Mouse (Mus musculus): ENCODE data around the gene Ocel1. TPM values are rescaled to one million over a fixed set of nuclear protein-coding genes. Genes with fewer than 3 reads are reported as not detected.
"Not testable (repeated sequence)": the region's sequence is repeated elsewhere in the genome, so short reads cannot be mapped to it uniquely, and the experiment has no call there.

Gene Ocel1
- 18.7 and 20.7 TPM in 2 replicates for total RNA-seq (2021)
- long read RNA-seq, transcript Ocel1-201 (4 exons, 1,611 nt), result major isoform, 18 of 26 reads
- long read RNA-seq, partial matches to known transcripts, result 0 of 26 reads
- long read RNA-seq, other reads (novel, unspliced or antisense), result 6 of 26 reads

DNA sequence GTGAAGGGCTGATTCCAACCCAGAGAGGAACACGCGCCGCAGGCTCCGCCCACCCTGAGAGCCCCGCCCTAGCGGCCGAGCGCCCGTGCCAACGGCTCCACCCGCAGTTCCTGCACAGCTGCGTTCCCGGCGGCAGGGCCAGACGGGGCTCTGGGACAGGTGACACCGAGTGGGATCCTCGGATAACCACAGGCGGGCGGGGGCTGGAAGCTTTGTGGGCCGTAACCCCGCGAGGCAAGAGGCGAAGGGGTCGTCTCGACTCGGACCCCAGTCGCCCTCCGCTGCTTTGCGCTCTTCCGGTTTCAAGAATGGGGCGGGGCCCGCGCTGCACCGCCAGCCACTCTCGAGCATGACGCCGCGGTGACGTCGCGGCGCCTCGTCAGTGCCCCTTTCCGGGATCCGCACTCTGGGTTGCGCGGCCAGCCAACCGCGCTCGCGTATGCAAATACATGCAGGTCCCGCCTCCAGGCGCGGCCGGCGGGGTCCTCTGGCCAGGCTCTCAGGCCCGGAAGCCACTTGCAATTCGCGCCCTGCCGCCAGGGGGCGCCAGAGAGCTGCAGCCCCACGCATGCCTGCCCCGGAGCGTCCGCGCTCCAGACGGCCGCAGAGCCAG, at the start of gene Ocel1:
Ocel1 (plus strand) TSS at position 63 of the 613 bp plus-strand sequence.
- peak; percentile 98 for DNase-seq

DNA sequence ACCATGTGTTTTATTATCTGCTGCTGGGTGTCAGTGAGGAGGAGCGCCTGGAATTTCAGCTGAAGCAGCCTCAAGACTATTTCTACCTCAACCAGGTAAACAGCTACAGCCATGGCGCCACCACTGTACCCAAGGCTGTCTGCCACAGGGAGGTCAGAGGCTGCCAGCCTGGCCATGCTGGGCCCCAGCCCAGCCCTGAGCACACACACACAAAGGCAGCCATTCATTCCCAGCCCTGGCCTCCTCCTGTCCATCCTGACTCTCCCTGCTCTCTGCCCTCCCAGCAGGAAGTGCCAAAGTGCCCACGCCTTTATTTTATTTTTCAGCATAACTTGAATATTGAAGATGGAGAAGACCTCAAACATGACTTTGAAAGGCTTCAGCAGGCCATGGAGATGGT, 48.2 kb upstream of the Ocel1 start:
- DNase-seq, result no peak

GRCm38 (mm10) chr8:71324848-71325247, 46.2 kb upstream of the Ocel1 start:
- no peak for DNase-seq

DNA sequence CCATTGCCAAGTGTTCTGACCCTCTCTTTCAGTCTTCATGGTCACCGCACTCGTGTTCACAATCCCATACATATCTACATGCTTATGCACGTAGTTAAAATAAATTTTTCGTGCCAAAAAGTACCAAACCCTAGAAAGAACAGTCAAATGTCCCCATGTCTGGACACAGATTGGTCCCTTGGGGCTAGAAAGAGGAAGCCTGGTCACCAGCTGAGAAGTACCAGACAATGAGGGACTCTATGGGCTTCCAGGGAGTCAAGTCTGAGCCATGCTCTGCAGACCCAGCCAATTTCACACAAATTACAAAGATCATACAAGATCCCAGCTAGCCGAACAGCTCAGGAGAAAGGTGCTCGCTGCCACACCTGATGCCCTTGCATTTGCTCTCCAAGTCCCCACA, 33.3 kb upstream of the Ocel1 start:
- DNase-seq, result not testable (repeated sequence)

- DNase-seq, result peak; percentile 47
These were observed 30.5 kb upstream of the Ocel1 start for GRCm38 (mm10) chr8:71340625-71341024.

- no peak for DNase-seq
These were observed 24.5 kb upstream of the Ocel1 start for GRCm38 (mm10) chr8:71346581-71346980.

DNA sequence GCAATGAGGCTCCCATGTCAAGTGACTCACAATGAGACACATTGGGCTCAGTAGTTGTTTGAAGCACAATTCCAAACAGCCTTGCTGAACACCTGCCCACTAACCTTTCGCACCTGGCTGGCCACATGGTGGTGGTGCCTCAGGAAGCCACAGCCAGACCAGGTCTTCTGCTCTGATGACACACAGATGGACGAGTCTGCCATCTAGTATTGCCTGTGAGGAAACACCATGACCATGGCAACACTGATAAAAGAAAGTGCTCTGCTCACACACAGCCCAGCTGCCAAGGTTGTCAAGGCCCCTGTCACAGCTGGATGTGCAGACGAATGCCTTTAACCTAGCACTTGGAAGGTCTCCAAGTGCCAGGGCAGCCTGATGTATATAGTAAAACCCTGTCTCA, 20.0 kb upstream of the Ocel1 start:
- DNase-seq, result no peak

DNA sequence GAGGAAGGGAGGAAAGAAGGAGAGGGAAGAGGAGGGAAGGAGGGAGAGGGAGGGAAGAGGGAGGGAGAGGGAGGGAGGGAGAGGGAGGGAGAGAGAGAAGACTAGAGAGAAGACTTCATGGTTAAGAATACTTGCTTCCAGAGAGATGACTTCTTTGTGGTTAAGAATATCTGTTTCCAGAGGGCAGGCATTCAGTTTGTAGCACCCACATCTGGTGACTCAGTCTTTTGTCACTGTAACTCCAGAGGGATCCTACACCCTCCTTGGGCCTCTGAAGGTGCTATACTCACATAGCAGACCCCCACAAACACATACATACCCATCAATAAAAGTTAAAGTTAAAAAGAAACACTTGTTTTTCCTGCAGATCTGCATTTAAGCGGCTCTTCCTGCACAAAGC, 19.6 kb upstream of the Ocel1 start:
- no peak for DNase-seq

- no peak for DNase-seq
These were observed 13.1 kb upstream of the Ocel1 start for GRCm38 (mm10) chr8:71358026-71358425.

DNA sequence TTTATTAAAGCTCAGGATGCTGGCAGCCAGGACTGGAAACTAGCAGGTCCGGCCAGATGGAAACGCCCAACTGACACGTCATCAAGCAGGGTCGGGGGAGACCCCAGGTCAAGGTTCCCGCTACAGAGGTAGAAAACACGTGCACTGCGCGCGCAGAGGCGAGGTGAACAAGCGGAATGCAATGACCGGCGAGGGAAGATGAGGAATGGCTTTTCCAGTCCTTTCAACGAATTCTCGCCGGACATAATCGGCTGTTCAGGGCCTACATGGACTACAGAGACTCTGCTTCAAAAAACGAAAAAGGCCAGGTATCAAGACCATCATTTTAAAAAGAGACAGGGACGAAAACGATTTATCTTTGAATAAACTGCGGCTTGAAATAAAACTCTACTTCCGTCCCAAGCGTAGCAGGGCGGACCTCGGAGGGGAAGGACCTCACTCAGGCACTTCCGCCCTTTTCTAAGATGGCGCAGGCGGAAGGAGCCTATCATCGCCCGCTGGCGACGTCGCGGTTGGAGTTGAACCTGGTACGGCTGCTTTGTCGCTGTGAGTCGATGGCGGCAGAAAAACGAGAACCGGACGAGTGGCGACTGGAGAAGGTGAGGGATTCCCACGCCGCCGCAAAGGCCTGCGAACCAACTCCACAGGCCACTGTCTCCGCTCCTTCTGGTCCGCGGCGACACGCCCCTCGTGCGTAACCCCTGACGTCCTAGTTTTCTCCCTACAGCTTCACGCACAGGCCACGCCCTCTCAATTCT, 4.1 kb upstream of the Ocel1 start, which contains the start of gene Use1:
Use1 (plus strand) TSS at position 78 of the 758 bp plus-strand sequence.
- peak; percentile 88 for DNase-seq

DNA sequence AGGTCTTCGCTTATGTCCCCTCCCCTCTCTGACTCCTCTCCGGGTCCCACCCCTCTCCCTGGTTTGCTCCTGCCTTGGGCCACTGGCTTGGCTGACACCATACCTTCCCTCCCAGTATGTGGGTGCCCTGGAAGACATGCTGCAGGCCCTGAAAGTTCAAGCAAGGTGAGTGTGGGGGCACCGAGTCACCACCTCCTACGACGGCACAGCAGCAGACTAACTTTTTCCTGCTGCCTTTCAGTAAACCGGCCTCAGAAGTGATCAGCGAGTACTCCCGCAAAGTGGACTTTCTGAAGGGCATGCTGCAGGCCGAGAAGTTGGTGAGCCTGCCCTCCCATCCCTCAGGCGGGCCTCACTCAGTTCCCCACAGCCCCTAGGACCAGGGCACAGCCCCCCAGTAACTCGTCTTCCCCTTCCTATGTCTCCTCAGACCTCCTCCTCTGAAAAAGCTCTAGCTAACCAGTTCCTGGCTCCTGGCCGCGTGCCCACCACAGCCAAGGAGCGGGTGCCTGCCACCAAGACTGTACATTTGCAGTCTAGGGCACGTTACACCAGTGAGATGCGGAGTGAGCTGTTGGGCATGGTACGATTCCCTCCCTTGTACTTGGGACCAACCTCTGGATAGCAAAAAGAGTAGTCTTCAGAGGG, 3.4 kb upstream of the Ocel1 start:
- DNase-seq, result peak; percentile 38

GRCm38 (mm10) chr8:71368366-71368765, 2.7 kb upstream of the Ocel1 start:
- no peak for DNase-seq

DNA sequence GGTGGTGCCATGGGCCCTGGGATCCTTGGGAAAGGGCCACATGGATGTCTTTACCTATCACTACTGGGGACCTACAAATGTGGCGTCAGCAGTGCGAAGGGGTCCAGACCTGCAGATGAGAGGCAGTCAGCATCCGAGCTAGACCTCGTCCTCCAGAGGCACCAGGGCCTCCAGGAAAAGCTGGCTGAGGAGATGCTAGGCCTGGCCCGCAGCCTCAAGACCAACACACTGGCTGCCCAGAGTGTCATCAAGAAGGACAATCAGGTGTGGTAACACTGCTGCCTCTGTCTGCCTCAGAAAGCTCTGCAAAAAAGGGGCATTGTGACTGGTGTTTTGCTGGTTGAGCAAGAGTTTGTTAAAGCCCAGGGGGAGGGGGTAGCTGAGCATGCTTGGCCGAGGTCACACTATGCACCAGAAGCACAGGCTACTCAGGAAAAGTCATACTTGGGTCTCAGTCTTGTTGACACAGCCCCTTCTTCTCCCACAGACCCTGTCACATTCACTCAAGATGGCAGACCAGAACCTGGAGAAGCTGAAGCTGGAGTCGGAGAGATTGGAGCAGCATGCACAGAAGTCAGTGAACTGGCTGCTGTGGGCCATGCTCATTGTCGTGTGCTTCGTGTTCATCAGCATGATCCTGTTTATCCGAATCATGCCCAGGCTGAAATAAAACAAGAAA, 1.9 kb upstream of the Ocel1 start:
- DNase-seq, result no peak

GRCm38 (mm10) chr8:71370711-71371235, 325 bp upstream of the Ocel1 start:
- DNase-seq, result no peak

DNA sequence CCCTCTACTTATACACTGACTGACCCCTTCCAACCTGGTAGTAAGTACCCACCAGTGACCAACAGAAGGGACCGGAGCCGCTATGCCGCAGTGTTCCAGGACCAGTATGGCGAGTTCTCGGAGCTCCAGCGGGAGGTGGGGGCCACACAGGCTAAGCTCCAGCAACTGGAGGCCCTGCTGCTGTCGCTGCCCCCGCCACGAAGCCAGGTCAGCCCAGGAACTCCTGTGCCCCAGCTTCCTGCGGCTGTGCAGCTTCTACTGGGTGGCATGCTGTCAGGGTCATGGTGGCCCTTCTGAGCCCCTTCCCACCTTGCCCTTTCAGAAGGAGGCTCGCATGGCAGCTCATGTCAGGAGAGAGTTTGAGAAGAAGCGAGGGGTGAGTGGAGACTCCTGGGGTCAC, 1.3 kb downstream of the Ocel1 start:
- no peak for DNase-seq

DNA sequence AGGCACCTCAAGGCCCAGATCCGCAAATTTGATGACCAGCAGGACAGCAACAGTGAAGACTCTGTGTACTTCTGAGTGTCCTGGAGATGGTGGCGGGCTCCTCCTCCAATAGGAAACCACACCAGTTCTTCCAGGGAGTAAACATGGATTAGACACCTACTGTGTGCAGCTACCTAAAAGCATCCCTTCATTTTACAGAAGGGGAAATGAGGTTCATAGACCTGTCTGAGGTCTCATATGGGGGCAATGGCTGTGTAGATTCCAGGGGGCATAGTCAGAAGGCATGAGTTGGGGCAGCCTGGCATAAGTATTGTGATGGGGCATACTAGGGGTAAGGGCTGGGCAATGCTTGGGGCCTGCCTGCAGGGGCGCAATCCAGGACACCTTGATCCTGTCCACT, 1.9 kb downstream of the Ocel1 start:
- DNase-seq, result no peak

GRCm38 (mm10) chr8:71374616-71375206, 3.6 kb downstream of the Ocel1 start:
- peak; percentile 28 for DNase-seq

- peak; percentile 72 for DNase-seq
These were observed 4.7 kb downstream of the Ocel1 start for GRCm38 (mm10) chr8:71375581-71376422.

GRCm38 (mm10) chr8:71376423-71377030, 5.4 kb downstream of the Ocel1 start:
- DNase-seq, result no peak

DNA sequence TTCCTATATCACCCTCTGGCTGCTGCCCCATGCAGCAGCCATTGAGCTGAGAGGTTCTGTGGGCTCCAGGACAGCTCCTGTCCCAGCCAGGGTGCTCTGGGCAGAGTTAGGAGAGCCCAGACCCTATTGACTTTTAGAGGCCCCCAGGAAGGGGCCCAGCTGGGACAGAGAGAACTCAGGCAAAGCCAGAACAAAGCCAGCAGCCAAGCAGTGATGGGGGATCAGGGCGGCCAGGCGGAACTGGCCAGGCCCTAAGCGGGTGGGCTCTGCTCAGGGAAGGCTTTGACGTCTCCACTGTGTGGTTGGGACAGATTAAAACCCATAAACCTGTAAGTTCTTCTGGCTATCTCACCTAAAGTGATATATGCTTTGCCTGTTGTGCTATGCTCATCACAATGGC, 7.9 kb downstream of the Ocel1 start:
- no peak for DNase-seq

All from adrenal gland, postnatal 25 days (tissue).